Mouse (Mus musculus) CH12.LX (cell line): ENCODE results near the gene Pcgf6. TPM values are rescaled to one million over a fixed set of nuclear protein-coding genes. Genes with fewer than 3 reads are reported as not detected.

Experiments used
- DNase-seq: peaks from one replicate; pipeline ENCODE4 v3.0.0-alpha.2; 2013; ENCODE audit errors: extremely low read depth
- H3K27ac ChIP-seq: 2 replicates; pipeline ENCODE4 v1.5.1; 2012; ENCODE audit warnings: low read depth, mild to moderate bottlenecking, control low read depth, moderate library complexity; ENCODE audit not compliant: insufficient read depth
- H3K27me3 ChIP-seq: replicated peaks from 2 replicates; pipeline ENCODE3; 2012; ENCODE audit warnings: inconsistent platforms
- H3K36me3 ChIP-seq, 2 experiments: replicated peaks in 1 of 2; 2 replicates each; pipeline versions ENCODE3 to v1.6.1; 2012; ENCODE audit warnings: inconsistent platforms in 1 of 2, low read length in 1 of 2, mild to moderate bottlenecking in 1 of 2, mixed read lengths in 1 of 2, moderate library complexity in 1 of 2; ENCODE audit not compliant: control insufficient read depth in 1 of 2, insufficient read depth in 1 of 2
- H3K4me1 ChIP-seq, 2 experiments: 2 replicates each; pipeline ENCODE4 v1.6.1; 2012; ENCODE audit warnings: inconsistent platforms in 1 of 2, moderate library complexity in 1 of 2; ENCODE audit not compliant: insufficient read depth in 2 of 2, control insufficient read depth in 1 of 2
- H3K4me2 ChIP-seq: 2 replicates; pipeline ENCODE4 v1.6.1; 2012; ENCODE audit warnings: low read depth, mild to moderate bottlenecking, control low read depth; ENCODE audit not compliant: poor library complexity, insufficient read depth, severe bottlenecking
- H3K4me3 ChIP-seq, 3 experiments: fragments of 150-350 bp in 1 of 3; sonication (generic) in 1 of 3; replicated peaks in 1 of 3; 2 replicates each; pipeline versions ENCODE3 to v1.5.1; 2011 to 2012; ENCODE audit warnings: low read depth in 2 of 3, low read length in 2 of 3, mild to moderate bottlenecking in 2 of 3, moderate library complexity in 2 of 3, control low read depth in 1 of 3, improper control_type of control experiment in 1 of 3, inconsistent platforms in 1 of 3, mixed read lengths in 1 of 3; ENCODE audit not compliant: poor library complexity in 1 of 3
- H3K79me2 ChIP-seq: replicated peaks from 2 replicates; pipeline ENCODE4 v1.6.1; 2012; ENCODE audit warnings: mild to moderate bottlenecking, moderate library complexity; ENCODE audit not compliant: control insufficient read depth, poor library complexity, insufficient read depth, severe bottlenecking; ENCODE audit errors: extremely low read depth
- H3K9ac ChIP-seq: 2 replicates; pipeline ENCODE4 v1.6.1; 2012; ENCODE audit warnings: low read depth, mild to moderate bottlenecking, control low read depth, moderate library complexity; ENCODE audit not compliant: insufficient read depth
- H3K9me3 ChIP-seq: replicated peaks from 2 replicates; pipeline ENCODE3; 2012; ENCODE audit warnings: low read length, inconsistent platforms, mixed read lengths
- BHLHE40 ChIP-seq: IDR thresholded peaks from 2 replicates; pipeline ENCODE4 v1.6.1; 2011; ENCODE audit warnings: mild to moderate bottlenecking, low read depth, low read length, improper control_type of control experiment
- CHD1 ChIP-seq: IDR thresholded peaks from 2 replicates; pipeline ENCODE4 v1.6.1; 2012; ENCODE audit warnings: low read depth, low read length, improper control_type of control experiment, inconsistent platforms
- CHD2 ChIP-seq: IDR thresholded peaks from 2 replicates; pipeline ENCODE4 v1.6.1; 2011; ENCODE audit warnings: low read length, improper control_type of control experiment
- ELF1 ChIP-seq: IDR thresholded peaks from 2 replicates; pipeline ENCODE4 v1.6.1; 2014; ENCODE audit warnings: low read depth, mild to moderate bottlenecking, inconsistent platforms, low read length, improper control_type of control experiment
- HCFC1 ChIP-seq: IDR thresholded peaks from 2 replicates; pipeline ENCODE4 v1.6.1; 2012; ENCODE audit warnings: low read depth, mild to moderate bottlenecking, inconsistent platforms, low read length, improper control_type of control experiment
- JUND ChIP-seq: conservative IDR thresholded peaks from 2 replicates; pipeline ENCODE4 v1.6.1; 2011; ENCODE audit warnings: low read depth, low read length, improper control_type of control experiment
- MAFK ChIP-seq: IDR thresholded peaks from 2 replicates; pipeline ENCODE4 v1.6.1; 2011; ENCODE audit warnings: low read length, improper control_type of control experiment; ENCODE audit not compliant: insufficient replicate concordance
- MAX ChIP-seq: IDR thresholded peaks from 2 replicates; pipeline ENCODE4 v1.6.1; 2011; ENCODE audit warnings: low read length, improper control_type of control experiment
- MAZ ChIP-seq: IDR thresholded peaks from 2 replicates; pipeline ENCODE4 v1.6.1; 2012; ENCODE audit warnings: low read depth, mild to moderate bottlenecking, inconsistent platforms, low read length, improper control_type of control experiment, moderate library complexity
- MEF2A ChIP-seq: IDR thresholded peaks from 2 replicates; pipeline ENCODE4 v1.6.1; 2014; ENCODE audit warnings: low read depth, mild to moderate bottlenecking, inconsistent platforms, low read length, improper control_type of control experiment, borderline replicate concordance
- PAX5 ChIP-seq: IDR thresholded peaks from 2 replicates; pipeline ENCODE4 v1.6.1; 2012; ENCODE audit warnings: low read length, inconsistent platforms, mixed read lengths
- RAD21 ChIP-seq: IDR thresholded peaks from 2 replicates; pipeline ENCODE4 v1.6.1; 2011; ENCODE audit warnings: low read depth, mild to moderate bottlenecking, low read length, improper control_type of control experiment, moderate library complexity
- RCOR1 ChIP-seq: conservative IDR thresholded peaks from 2 replicates; pipeline ENCODE4 v1.6.1; 2012; ENCODE audit warnings: low read depth, mild to moderate bottlenecking, inconsistent platforms, low read length, improper control_type of control experiment
- SIN3A ChIP-seq: IDR thresholded peaks from 2 replicates; pipeline ENCODE4 v1.6.1; 2012; ENCODE audit warnings: low read length, improper control_type of control experiment, inconsistent platforms
- TCF12 ChIP-seq: IDR thresholded peaks from 2 replicates; pipeline ENCODE4 v1.6.1; 2014; ENCODE audit warnings: low read depth, mild to moderate bottlenecking, inconsistent platforms, low read length, improper control_type of control experiment
- USF1 ChIP-seq: IDR thresholded peaks from 2 replicates; pipeline ENCODE4 v1.6.1; 2014; ENCODE audit warnings: low read depth, mild to moderate bottlenecking, inconsistent platforms, low read length, improper control_type of control experiment
- ZKSCAN1 ChIP-seq: IDR thresholded peaks from 2 replicates; pipeline ENCODE4 v1.6.1; 2012; ENCODE audit warnings: low read depth, inconsistent platforms, low read length, improper control_type of control experiment, borderline replicate concordance
- ZMIZ1 ChIP-seq: IDR thresholded peaks from 2 replicates; pipeline ENCODE4 v1.6.1; 2012; ENCODE audit warnings: low read depth, mild to moderate bottlenecking, inconsistent platforms, low read length, improper control_type of control experiment
- dilution Hi-C: fragments of 300-500 bp; cut with MboI; formaldehyde crosslinking; loops from 2 replicates; pipeline ENCODE4 v1.14.3; 2020; ENCODE audit warnings: low sequenced_read_pairs; ENCODE audit not compliant: extremely low pct_unique_long_range_greater_than_20kb, extremely low pct_ligation_motif_present
- in situ Hi-C: fragments of 300-500 bp; cut with MboI; formaldehyde crosslinking; loops from 3 replicates; pipeline ENCODE4 v1.14.3; 2019; ENCODE audit warnings: low sequenced_read_pairs, low pct_ligation_motif_present, low pct_unique_long_range_greater_than_20kb, mixed read lengths
- polyA plus RNA-seq: library from polyadenylated mRNA; unstranded; fragments of >175 nt; gene quantifications from 2 replicates; pipeline ENCODE4 v1.2.1, GENCODE M21; 2012; ENCODE audit warnings: low read depth; ENCODE audit not compliant: insufficient read length
- total RNA-seq, 2 experiments: library from RNA; depleted of rRNA; stranded (reverse); fragments of 300-350 nt in 1 of 2; fragments of >200 nt in 1 of 2; gene quantifications; 2 replicates each; pipeline ENCODE4 v1.2.3; 2012 to 2014

The Pcgf6 gene
- total and polyA plus RNA-seq, 3 experiments, result 17.3 to 43.8 (median 39.7) TPM

- Histone ChIP-seq H3K4me1 (peaks cover 3 to 5% of the 10 kb centered on the region in 2 experiments; a peak in 2 of 4 replicates), H3K27me3 (no peaks in the 10 kb centered on the region), H3K36me3 (no peaks in the 10 kb centered on the region), H3K4me3 (no peak within 1 kb of the TSS), H3K9me3 (peaks cover 20% of the 10 kb centered on the region), H3K4me2 (no peak within 1 kb of the TSS), H3K27ac (no peak within 1 kb of the TSS)
- in situ Hi-C loops, result no loop called here
- dilution Hi-C loops, result no loop called here
- no peak for TF ChIP-seq JUND
- TF ChIP-seq ZKSCAN1, result no peak
- TF ChIP-seq MAX, result no peak
- no peak for TF ChIP-seq USF1
- no peak for TF ChIP-seq MEF2A
- no peak for TF ChIP-seq CHD2
- no peak for TF ChIP-seq MAZ
- no peak for TF ChIP-seq PAX5
- no peak for TF ChIP-seq RAD21
- TF ChIP-seq ELF1, result no peak
- TF ChIP-seq ZMIZ1, result no peak
- TF ChIP-seq TCF12, result no peak
- TF ChIP-seq HCFC1, result no peak
- TF ChIP-seq, all 38 proteins: peak for 0
- H3K9ac ChIP-seq, result no peak within 1 kb of the TSS
- no peak for DNase-seq
- H3K79me2 ChIP-seq, result no peaks in the 10 kb centered on the region
Measured at GRCm38 (mm10) chr19:47014447-47015381, 36.0 kb downstream of the Pcgf6 start, which contains the start of the genes Ina and Nt5c2. TSS of gene Ina (plus strand) at chr19:47014698. TSS of gene Nt5c2 (minus strand) at chr19:47015153.

GRCm38 (mm10) chr19:47014159-47014446 lies 36.6 kb downstream of the Pcgf6 start:
- TF ChIP-seq ZKSCAN1 (no peak), SIN3A (no peak), RCOR1 (no peak), RAD21 (no peak), BHLHE40 (no peak), CHD1 (no peak), MAFK (no peak)
- dilution Hi-C loops, result no loop called here
- H3K4me3 ChIP-seq, result no peak overlapping the region
- peaks cover 3 to 5% of the 10 kb centered on the region in 2 experiments; a peak in 2 of 4 replicates for H3K4me1 ChIP-seq
- no peaks in the 10 kb centered on the region for H3K27me3 ChIP-seq
- no peaks in the 10 kb centered on the region for H3K79me2 ChIP-seq
- no peak overlapping the region for H3K9ac ChIP-seq
- H3K27ac ChIP-seq, result no peak overlapping the region
- in situ Hi-C loops, result no loop called here
- DNase-seq, result no peak
- H3K9me3 ChIP-seq, result peaks cover 20% of the 10 kb centered on the region
- H3K4me2 ChIP-seq, result no peak overlapping the region
- no peaks in the 10 kb centered on the region for H3K36me3 ChIP-seq
